Mouse (Mus musculus) stomach, postnatal 0 days (tissue): ENCODE measurements at regions not wholly inside any gene's neighbourhood (a gene's known extent, or its start where the extent isn't known, plus 50 kb on each side); places are given as distances from the start of the nearest gene placed in this dataset.

Experiments
- CTCF ChIP-seq: IDR thresholded peaks from 2 replicates; pipeline ENCODE4 v1.5.1; 2016; ENCODE audit warnings: antibody characterized with exemption, low read depth, mild to moderate bottlenecking, moderate library complexity
- EP300 ChIP-seq: optimal IDR thresholded peaks from 2 replicates; pipeline ENCODE3; 2016; ENCODE audit warnings: antibody characterized with exemption

GRCm38 (mm10) chr7:68544136-68544535 lies 204.9 kb downstream of the Arrdc4 start:
- no peak for TF ChIP-seq CTCF
- TF ChIP-seq EP300, result no peak
